Mouse (Mus musculus) brown adipose tissue, adult 24 weeks (tissue): ENCODE measurements around the gene Tnik. TPM values are rescaled to one million over a fixed set of nuclear protein-coding genes. Genes with fewer than 3 reads are reported as not detected.

Source experiments
- H3K27ac ChIP-seq: fragments of 200-500 bp; replicated peaks from 2 replicates; pipeline ENCODE4 v1.5.1; 2012; ENCODE audit warnings: low read depth, mild to moderate bottlenecking, low read length
- H3K4me1 ChIP-seq: fragments of 200-500 bp; 2 replicates; pipeline ENCODE4 v1.6.1; 2012; ENCODE audit warnings: low read length, mixed read lengths; ENCODE audit not compliant: control insufficient read depth, insufficient read depth, insufficient read length
- H3K4me3 ChIP-seq: fragments of 200-500 bp; 2 replicates; pipeline ENCODE4 v1.5.1; 2012; ENCODE audit warnings: low read depth, mild to moderate bottlenecking, low read length, moderate library complexity; ENCODE audit not compliant: insufficient read depth
- polyA plus RNA-seq: library from polyadenylated mRNA; stranded (reverse); fragments of >200 nt; gene quantifications from 2 replicates; pipeline ENCODE4 v1.2.4, GENCODE M21; 2012; ENCODE audit not compliant: missing spikeins, insufficient read depth, insufficient read length

Tnik gene
- polyA plus RNA-seq, 1 experiment, result 1.4 TPM

- Histone ChIP-seq H3K4me1 (no peaks in the 10 kb centered on the region), H3K27ac (no peak overlapping the region), H3K4me3 (no peak overlapping the region)
Observed at GRCm38 (mm10) chr3:28244244-28244890, 18.6 kb upstream of the Tnik start.

GRCm38 (mm10) chr3:28248255-28248957, 14.6 kb upstream of the Tnik start:
- Histone ChIP-seq H3K4me3 (no peak overlapping the region), H3K27ac (no peak overlapping the region), H3K4me1 (no peaks in the 10 kb centered on the region)

GRCm38 (mm10) chr3:28255711-28256110, 7.3 kb upstream of the Tnik start:
- Histone ChIP-seq H3K27ac (no peak overlapping the region), H3K4me1 (no peaks in the 10 kb centered on the region), H3K4me3 (no peak overlapping the region)

GRCm38 (mm10) chr3:28262371-28263001, 528 bp upstream of the Tnik start:
- H3K4me3 ChIP-seq, result peak overlapping the region; percentile 73
- no peak overlapping the region for H3K27ac ChIP-seq
- no peaks in the 10 kb centered on the region for H3K4me1 ChIP-seq

- H3K27ac ChIP-seq, result no peak overlapping the region
- no peaks in the 10 kb centered on the region for H3K4me1 ChIP-seq
- peak overlapping the region; percentile 73 for H3K4me3 ChIP-seq
Observed at GRCm38 (mm10) chr3:28263948-28264840, 1.2 kb downstream of the Tnik start.

GRCm38 (mm10) chr3:28264841-28265150, 1.8 kb downstream of the Tnik start:
- H3K27ac ChIP-seq, result no peak overlapping the region
- peak overlapping the region; percentile 73; the same call in 1 of the 2 replicates for H3K4me3 ChIP-seq
- H3K4me1 ChIP-seq, result no peaks in the 10 kb centered on the region

- Histone ChIP-seq H3K4me3 (no peak overlapping the region), H3K4me1 (no peaks in the 10 kb centered on the region), H3K27ac (no peak overlapping the region)
Observed at GRCm38 (mm10) chr3:28265183-28265582, 2.2 kb downstream of the Tnik start.

- Histone ChIP-seq H3K4me1 (no peaks in the 10 kb centered on the region), H3K4me3 (no peak overlapping the region), H3K27ac (no peak overlapping the region)
Observed at GRCm38 (mm10) chr3:28265656-28266055, 2.6 kb downstream of the Tnik start.

- Histone ChIP-seq H3K4me1 (no peaks in the 10 kb centered on the region), H3K27ac (no peak overlapping the region), H3K4me3 (no peak overlapping the region)
Observed at GRCm38 (mm10) chr3:28267211-28267610, 4.2 kb downstream of the Tnik start.

GRCm38 (mm10) chr3:28269716-28270115, 6.7 kb downstream of the Tnik start:
- H3K4me3 ChIP-seq, result no peak overlapping the region
- no peaks in the 10 kb centered on the region for H3K4me1 ChIP-seq
- no peak overlapping the region for H3K27ac ChIP-seq

- Histone ChIP-seq H3K4me3 (no peak overlapping the region), H3K4me1 (no peaks in the 10 kb centered on the region), H3K27ac (no peak overlapping the region)
Observed at GRCm38 (mm10) chr3:28271884-28272283, 8.9 kb downstream of the Tnik start.

GRCm38 (mm10) chr3:28274763-28275162, 11.7 kb downstream of the Tnik start:
- no peaks in the 10 kb centered on the region for H3K4me1 ChIP-seq
- no peak overlapping the region for H3K27ac ChIP-seq
- no peak overlapping the region for H3K4me3 ChIP-seq

GRCm38 (mm10) chr3:28289693-28290092, 26.7 kb downstream of the Tnik start:
- Histone ChIP-seq H3K4me1 (no peaks in the 10 kb centered on the region), H3K4me3 (no peak overlapping the region), H3K27ac (no peak overlapping the region)

- Histone ChIP-seq H3K4me3 (no peak overlapping the region), H3K4me1 (no peaks in the 10 kb centered on the region), H3K27ac (no peak overlapping the region)
Observed at GRCm38 (mm10) chr3:28301378-28301777, 38.4 kb downstream of the Tnik start.

GRCm38 (mm10) chr3:28303915-28304314, 40.9 kb downstream of the Tnik start:
- H3K4me3 ChIP-seq, result no peak overlapping the region
- no peaks in the 10 kb centered on the region for H3K4me1 ChIP-seq
- no peak overlapping the region for H3K27ac ChIP-seq
